Mouse (Mus musculus) left cerebral cortex, postnatal 14 days (tissue): Measurements from ENCODE around the gene Gpr6. TPM values are rescaled to one million over a fixed set of nuclear protein-coding genes. Genes with fewer than 3 reads are reported as not detected.

Source experiments
- DNase-seq, 2 experiments: peaks; one replicate each; pipeline ENCODE4 v3.0.0; 2021 to 2022; ENCODE audit warnings: low spot score in 2 of 2, mixed read lengths in 1 of 2
- intact Hi-C: fragments of 180-260 bp; cut with DNase I; formaldehyde crosslinking; loops from one replicate; pipeline ENCODE4 v1.15.1; 2025
- long read RNA-seq, 2 experiments: library from polyadenylated mRNA; stranded (forward); transcript quantifications; one replicate each; pipeline ENCODE4 v2.0.0; 2021
- total RNA-seq, 2 experiments: library from RNA; stranded (reverse); gene quantifications; 2 replicates each; pipeline ENCODE4 v1.2.3; 2021

Gene Gpr6
- 10 to 100 TPM; 10.1 to 11.2 TPM for total RNA-seq
- long read RNA-seq, experiment 1, transcript Gpr6-201 (2 exons, 1,786 nt), result major isoform, 13 of 16 reads
- long read RNA-seq, experiment 1, partial matches to known transcripts, result 3 of 16 reads
- long read RNA-seq, experiment 1, other reads (novel, unspliced or antisense), result 0 of 16 reads
- long read RNA-seq, experiment 2, transcript Gpr6-201 (2 exons, 1,786 nt), result major isoform, 8 of 8 reads
- long read RNA-seq, experiment 2, partial matches to known transcripts, result 0 of 8 reads
- long read RNA-seq, experiment 2, other reads (novel, unspliced or antisense), result 0 of 8 reads

GRCm38 (mm10) chr10:41072116-41072515, at the start of gene Gpr6:
TSS of gene Gpr6 (minus strand) at chr10:41072285.
- peak; percentile 54 to 66 for DNase-seq
- intact Hi-C loops, result loop anchor here (5.0 to 10.0 kb wide), 2 partner anchors 75 to 213 kb away; no protein-coding TSS in a partner anchor

GRCm38 (mm10) chr10:41100060-41100459, 28.0 kb upstream of the Gpr6 start:
- DNase-seq, result peak in 1 of 2 experiments; percentile 42

DNA sequence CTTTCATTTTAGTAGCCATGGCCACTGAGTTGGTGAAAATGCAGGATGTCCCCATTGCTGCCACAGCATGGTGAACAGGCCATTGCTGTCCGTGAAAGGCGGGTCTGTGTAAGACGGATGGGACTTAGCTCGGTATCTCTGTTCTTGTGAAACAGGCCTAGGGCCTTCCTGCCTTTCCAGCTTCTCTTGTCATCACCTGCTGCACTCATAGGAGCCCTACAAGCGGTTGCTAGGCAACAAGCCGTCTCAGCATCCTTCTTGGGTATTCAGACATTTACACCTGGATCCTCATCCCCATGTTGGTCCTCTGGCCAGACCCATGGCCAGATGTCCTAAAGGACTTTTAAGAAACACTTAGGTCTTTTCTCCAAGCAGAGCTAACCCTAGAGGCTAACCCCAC, 26.1 kb upstream of the Gpr6 start:
- intact Hi-C loops, result no loop called here
- DNase-seq, result no peak

More at GRCm38 (mm10) chr10:41100060-41100459, 28.0 kb upstream of the Gpr6 start:
- intact Hi-C loops, result no loop called here

DNA sequence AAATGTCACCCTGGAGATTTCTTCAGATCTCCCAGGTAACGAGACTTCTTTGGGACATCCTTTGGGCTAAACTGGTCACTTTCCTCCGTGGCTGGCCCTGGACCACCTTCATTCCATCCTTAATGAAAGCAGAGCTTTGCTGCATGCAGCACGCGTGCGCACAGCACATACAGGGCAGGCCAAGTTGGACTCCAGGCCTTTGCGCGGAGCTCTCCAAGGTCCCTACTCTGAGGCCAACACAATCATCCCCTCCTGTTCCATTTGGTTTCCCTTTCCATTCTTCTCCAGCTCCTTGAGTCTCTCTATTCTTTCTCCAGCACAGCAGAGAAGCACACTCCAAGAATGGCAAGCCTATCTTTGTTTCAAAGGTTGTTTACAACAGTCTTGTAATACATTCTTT, 16.8 kb upstream of the Gpr6 start:
- DNase-seq, result no peak
- intact Hi-C loops, result no loop called here

DNA sequence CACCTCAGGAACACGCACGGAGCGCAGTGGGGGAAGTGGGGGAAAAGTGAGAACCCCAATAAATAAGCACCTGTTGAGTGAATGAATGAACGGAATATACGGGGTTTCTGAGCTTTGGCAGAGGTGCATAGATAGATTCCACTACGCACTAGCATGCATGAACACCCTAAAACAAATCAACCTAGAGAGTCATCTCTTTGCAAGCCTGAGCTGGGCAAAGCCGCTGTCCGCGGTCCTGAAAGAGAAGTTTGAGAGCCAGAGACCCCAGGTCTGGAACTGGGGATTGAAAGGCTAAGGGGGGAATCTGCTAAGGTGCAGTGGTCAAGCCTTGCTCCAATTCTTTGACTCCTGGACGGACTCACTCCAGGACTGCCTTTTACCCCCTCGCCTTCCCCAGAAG, 389 bp downstream of the Gpr6 start:
- DNase-seq, result no peak
- intact Hi-C loops, result loop anchor here (5.0 to 10.0 kb wide), 2 partner anchors 76 to 213 kb away; no protein-coding TSS in a partner anchor

GRCm38 (mm10) chr10:41070693-41071651, 1.1 kb downstream of the Gpr6 start:
- peak; percentile 61 to 72 for DNase-seq
- intact Hi-C loops, result loop anchor here (5.0 to 10.0 kb wide), 2 partner anchors 76 to 214 kb away; no protein-coding TSS in a partner anchor

GRCm38 (mm10) chr10:41060250-41060831, 11.7 kb downstream of the Gpr6 start:
- DNase-seq, result no peak
- intact Hi-C loops, result no loop called here

DNA sequence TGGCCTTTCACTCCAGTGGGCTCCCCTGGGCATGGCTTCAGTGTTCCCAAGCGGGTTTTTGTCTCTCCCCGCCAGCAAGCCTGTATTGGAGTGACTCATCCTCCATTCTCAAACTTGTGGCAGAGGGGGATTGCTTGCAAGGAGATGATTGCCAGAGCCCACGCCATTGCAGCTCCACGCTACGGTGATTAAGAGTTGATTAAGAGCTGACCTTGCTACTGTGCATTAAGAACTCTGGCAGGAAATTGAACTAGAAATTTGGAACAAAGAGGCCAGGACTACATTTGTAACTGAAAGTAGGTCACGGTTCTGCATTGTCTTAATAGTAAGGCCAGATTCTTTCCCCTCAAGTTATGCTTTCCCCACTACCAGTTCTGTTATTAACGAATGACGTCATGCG, 16.5 kb downstream of the Gpr6 start:
- no peak for DNase-seq

GRCm38 (mm10) chr10:41054005-41054404, 18.1 kb downstream of the Gpr6 start:
- intact Hi-C loops, result no loop called here

More for the DNA sequence above, 16.5 kb downstream of the Gpr6 start:
- intact Hi-C loops, result no loop called here

GRCm38 (mm10) chr10:41042272-41042671, 29.8 kb downstream of the Gpr6 start:
- intact Hi-C loops, result no loop called here
- DNase-seq, result no peak

More at GRCm38 (mm10) chr10:41054005-41054404, 18.1 kb downstream of the Gpr6 start:
- DNase-seq, result no peak

- no peak for DNase-seq
- intact Hi-C loops, result no loop called here
These were observed 30.6 kb downstream of the Gpr6 start for GRCm38 (mm10) chr10:41041478-41041877.

DNA sequence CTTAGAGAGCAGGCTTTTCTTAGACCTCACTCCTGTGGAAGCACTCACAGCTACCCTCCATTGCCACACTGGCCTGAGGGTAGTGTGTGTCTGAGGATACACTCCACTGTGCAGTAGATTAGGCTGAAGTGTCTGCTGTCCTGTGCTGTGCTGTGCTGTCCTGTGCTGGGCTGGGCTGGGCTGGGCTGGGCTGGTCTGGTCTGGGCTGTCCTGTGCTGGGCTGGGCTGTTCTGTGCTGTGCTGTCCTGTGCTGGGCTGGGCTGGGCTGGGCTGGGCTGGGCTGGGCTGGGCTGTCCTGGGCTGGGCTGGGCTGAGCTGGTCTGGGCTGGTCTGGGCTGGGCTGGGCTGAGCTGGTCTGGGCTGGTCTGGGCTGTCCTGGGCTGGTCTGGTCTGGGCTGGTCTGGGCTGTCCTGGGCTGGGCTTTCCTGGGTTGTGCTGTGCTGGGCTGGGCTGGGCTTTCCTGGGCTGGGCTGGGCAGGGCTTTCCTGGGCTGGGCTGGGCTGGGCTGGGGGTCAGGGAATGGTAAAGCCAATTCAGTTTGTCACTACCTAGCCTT, 31.5 kb downstream of the Gpr6 start:
- intact Hi-C loops, result no loop called here
- no peak for DNase-seq

GRCm38 (mm10) chr10:41038476-41038875, 33.6 kb downstream of the Gpr6 start:
- intact Hi-C loops, result no loop called here

GRCm38 (mm10) chr10:41037722-41038121, 34.4 kb downstream of the Gpr6 start:
- intact Hi-C loops, result no loop called here
- DNase-seq, result peak; percentile 58 to 80

More at GRCm38 (mm10) chr10:41038476-41038875, 33.6 kb downstream of the Gpr6 start:
- no peak for DNase-seq

- DNase-seq, result no peak
- intact Hi-C loops, result no loop called here
These were observed 39.3 kb downstream of the Gpr6 start for GRCm38 (mm10) chr10:41032811-41033210.

GRCm38 (mm10) chr10:41024860-41025259, 47.2 kb downstream of the Gpr6 start:
- intact Hi-C loops, result no loop called here
- DNase-seq, result no peak

GRCm38 (mm10) chr10:41024406-41024805, 47.7 kb downstream of the Gpr6 start:
- no peak for DNase-seq
- intact Hi-C loops, result no loop called here

GRCm38 (mm10) chr10:41022226-41022625, 49.9 kb downstream of the Gpr6 start:
- no peak for DNase-seq

More at GRCm38 (mm10) chr10:41022226-41022625, 49.9 kb downstream of the Gpr6 start:
- intact Hi-C loops, result no loop called here
